Mouse (Mus musculus) limb, embryonic 14.5 days (tissue): ENCODE data around the gene Asz1. TPM values are rescaled to one million over a fixed set of nuclear protein-coding genes. Genes with fewer than 3 reads are reported as not detected.

Experiments
- ATAC-seq: fragments of 200-750 bp; cut with Nextera tagmentation; 2 replicates; pipeline ENCODE4 v1.8.0; 2017; ENCODE audit warnings: low read depth, moderate number of reproducible peaks, moderate TSS enrichment; ENCODE audit not compliant: low FRiP score
- DNase-seq: peaks from one replicate; pipeline ENCODE4 v3.0.0-alpha.2; 2015; ENCODE audit warnings: low spot score
- H3K27ac ChIP-seq: fragments of 300-500 bp; sonication (generic); replicated peaks from 2 replicates; pipeline ENCODE4 v1.5.1; 2014; ENCODE audit warnings: low read depth, mild to moderate bottlenecking, low read length, moderate library complexity, mixed read lengths
- H3K27me3 ChIP-seq: fragments of 300-500 bp; sonication (generic); 2 replicates; pipeline ENCODE4 v1.6.1; 2014; ENCODE audit warnings: low read length, mixed read lengths; ENCODE audit not compliant: control insufficient read depth, insufficient read depth
- H3K36me3 ChIP-seq: fragments of 300-500 bp; sonication (generic); 2 replicates; pipeline ENCODE4 v1.6.1; 2014; ENCODE audit warnings: mild to moderate bottlenecking, low read length, moderate library complexity, mixed read lengths; ENCODE audit not compliant: control insufficient read depth, insufficient read depth
- H3K4me1 ChIP-seq: fragments of 300-500 bp; sonication (generic); 2 replicates; pipeline ENCODE4 v1.6.1; 2014; ENCODE audit warnings: antibody characterized with exemption, low read length, mixed read lengths; ENCODE audit not compliant: control insufficient read depth, insufficient read depth
- H3K4me2 ChIP-seq: fragments of 300-500 bp; sonication (generic); replicated peaks from 2 replicates; pipeline ENCODE4 v1.6.1; 2014; ENCODE audit warnings: low read depth, mild to moderate bottlenecking, low read length, moderate library complexity; ENCODE audit not compliant: severe bottlenecking
- H3K4me3 ChIP-seq: fragments of 300-500 bp; sonication (generic); replicated peaks from 2 replicates; pipeline ENCODE4 v1.5.1; 2014; ENCODE audit warnings: low read length
- H3K9ac ChIP-seq: fragments of 300-500 bp; sonication (generic); 2 replicates; pipeline ENCODE4 v1.6.1; 2014; ENCODE audit warnings: mild to moderate bottlenecking, low read depth, low read length, moderate library complexity; ENCODE audit not compliant: severe bottlenecking
- H3K9me3 ChIP-seq: fragments of 300-500 bp; sonication (generic); 2 replicates; pipeline ENCODE4 v1.6.1; 2016; ENCODE audit warnings: low read length; ENCODE audit not compliant: control insufficient read depth
- POLR2A ChIP-seq: fragments of 200-500 bp; IDR thresholded peaks from 2 replicates; pipeline ENCODE4 v1.8.0; 2012; ENCODE audit warnings: inconsistent platforms, mild to moderate bottlenecking, moderate library complexity, borderline replicate concordance; ENCODE audit not compliant: insufficient read depth, insufficient read length; ENCODE audit errors: extremely low read depth
- WGBS: fragments of 180-500 bp; shearing (Covaris S2); extraction: QIAGEN DNeasy Blood & Tissue Kit; methylation state at CpG from one replicate; pipeline ENCODE4 v1.1.7; 2014; 5-methylcytosine and 5-hydroxymethylcytosine counted together
- polyA plus RNA-seq, 2 experiments: library from polyadenylated mRNA; depleted of rRNA in 1 of 2; stranded (reverse) in 1 of 2; unstranded in 1 of 2; fragments of >200 nt; fragmentation: Nextera tagmentation in 1 of 2; extraction: Ambion mirVana in 1 of 2; gene quantifications; 2 replicates each; pipeline versions ENCODE4 v1.2.1 to v1.2.3; 2012 to 2014

Gene Asz1
- polyA plus RNA-seq, 2 experiments: not detected

DNA sequence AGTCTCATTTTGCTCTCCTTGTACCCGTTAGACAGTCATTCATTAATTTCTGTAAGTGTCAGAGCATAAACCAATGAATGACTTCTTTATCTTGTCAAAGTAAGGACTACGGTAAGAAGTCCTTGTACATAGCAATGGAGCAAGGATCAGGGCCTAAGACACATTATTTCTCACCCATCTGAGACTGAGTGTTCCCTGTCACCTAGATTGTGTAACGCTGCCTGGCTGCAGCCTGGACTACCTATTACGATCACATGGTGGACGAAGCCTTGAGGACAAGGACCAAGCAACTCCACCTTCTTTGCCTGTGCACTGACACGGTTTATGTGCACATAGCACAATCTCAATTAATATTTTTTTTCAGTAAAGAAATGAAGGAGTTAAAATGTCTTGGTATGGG, 106.8 kb downstream of the Asz1 start:
- Histone ChIP-seq H3K36me3 (no peaks in the 10 kb centered on the region), H3K27ac (no peak overlapping the region)
- WGBS: 92% methylated on average over 6 of the region's 6 CpGs

More for the DNA sequence above, 106.8 kb downstream of the Asz1 start:
- Histone ChIP-seq H3K27me3 (no peaks in the 10 kb centered on the region), H3K4me2 (no peak overlapping the region), H3K9me3 (no peaks in the 10 kb centered on the region), H3K4me1 (no peaks in the 10 kb centered on the region), H3K4me3 (no peak overlapping the region), H3K9ac (no peak overlapping the region)
- ATAC-seq: no peak
- no peak for DNase-seq
- no peak for TF ChIP-seq POLR2A

Other genes with a start within 250 kb of the Asz1 start
- 4.2 and 4.3 TPM in 2 replicates for gene Wnt2, start 78.5 kb downstream of the Asz1 start, polyA plus RNA-seq (2012; rRNA removed)
- gene Wnt2, start 78.5 kb downstream of the Asz1 start, polyA plus RNA-seq (2014; fragmentation: Nextera tagmentation; extraction: Ambion mirVana): 5.1 and 6.8 TPM in 2 replicates
- gene Cftr, start 61.6 kb upstream of the Asz1 start, polyA plus RNA-seq (2012; rRNA removed): 0.36 TPM in 2 replicates
- gene Cftr, start 61.6 kb upstream of the Asz1 start, polyA plus RNA-seq (2014; fragmentation: Nextera tagmentation; extraction: Ambion mirVana): 0.44 and 0.69 TPM in 2 replicates